Mouse (Mus musculus) brain, embryonic 14.5 days (tissue): Measurements from ENCODE around the gene Slc9b2. TPM values are rescaled to one million over a fixed set of nuclear protein-coding genes. Genes with fewer than 3 reads are reported as not detected.

Source experiments
- DNase-seq: peaks from one replicate; pipeline ENCODE4 v3.0.0-alpha.2; 2011; ENCODE audit warnings: low read depth
- CTCF ChIP-seq: fragments of 200-500 bp; IDR thresholded peaks from 2 replicates; pipeline ENCODE4 v1.5.1; 2012; ENCODE audit warnings: inconsistent platforms, mild to moderate bottlenecking, moderate library complexity, borderline replicate concordance; ENCODE audit not compliant: insufficient read depth, insufficient read length; ENCODE audit errors: extremely low read depth
- POLR2A ChIP-seq: fragments of 200-500 bp; IDR thresholded peaks from 2 replicates; pipeline ENCODE4 v1.6.1; 2012; ENCODE audit warnings: mild to moderate bottlenecking, inconsistent platforms, borderline replicate concordance; ENCODE audit not compliant: poor library complexity, insufficient read depth, insufficient read length, severe bottlenecking; ENCODE audit errors: extremely low read depth
- polyA plus RNA-seq: library from polyadenylated mRNA; depleted of rRNA; stranded (reverse); fragments of >200 nt; gene quantifications from 2 replicates; pipeline ENCODE4 v1.2.3, GENCODE M21; 2012; rRNA removed

The Slc9b2 gene
- 0.90 and 1.2 TPM in 2 replicates for polyA plus RNA-seq

DNA sequence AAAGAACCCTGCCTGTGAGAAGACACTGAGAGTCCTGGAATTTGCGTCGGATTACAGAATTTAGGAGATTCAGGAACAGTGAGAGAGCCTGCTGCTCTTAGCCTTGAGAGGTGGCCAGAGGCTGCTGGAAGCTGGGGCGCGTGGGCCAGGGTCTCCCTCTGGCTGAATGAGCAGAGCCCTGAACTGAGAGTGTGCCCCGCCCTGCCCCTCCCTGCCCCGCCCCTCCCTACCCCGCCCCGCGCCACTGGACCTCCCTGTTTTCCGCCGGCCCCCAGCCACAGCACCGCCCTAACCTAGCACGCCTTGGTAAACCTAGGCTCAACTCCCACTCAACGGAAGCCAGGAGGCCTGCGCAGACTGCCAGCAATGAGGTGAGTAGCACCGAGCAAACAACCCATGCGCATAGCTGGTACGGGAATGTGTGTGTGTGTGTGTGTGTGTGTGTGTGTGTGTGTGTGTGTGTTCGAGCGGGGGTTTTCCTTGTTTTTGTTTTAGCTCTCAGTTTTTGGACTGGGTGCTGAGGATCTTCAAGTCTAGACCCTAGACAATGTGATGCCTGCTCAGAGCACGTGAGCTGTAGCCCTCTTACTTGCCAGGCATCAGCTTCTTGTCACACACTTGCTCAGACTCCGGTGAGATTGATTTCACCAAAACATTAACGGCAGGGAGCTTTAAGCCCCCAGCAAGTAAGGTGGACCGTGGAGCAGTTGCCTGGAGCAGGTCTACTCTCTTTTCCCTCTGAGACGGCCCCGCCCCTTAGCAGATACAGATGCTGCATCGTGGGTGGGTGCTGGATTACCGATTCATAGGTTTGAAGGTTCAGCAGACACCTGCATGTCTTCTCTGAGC is at the start of gene Slc9b2:
Gene Slc9b2 (plus strand): TSS at position 290 of the 849 bp plus-strand sequence.
- peak; percentile 61 for DNase-seq
- no peak for TF ChIP-seq CTCF
- no peak for TF ChIP-seq POLR2A

DNA sequence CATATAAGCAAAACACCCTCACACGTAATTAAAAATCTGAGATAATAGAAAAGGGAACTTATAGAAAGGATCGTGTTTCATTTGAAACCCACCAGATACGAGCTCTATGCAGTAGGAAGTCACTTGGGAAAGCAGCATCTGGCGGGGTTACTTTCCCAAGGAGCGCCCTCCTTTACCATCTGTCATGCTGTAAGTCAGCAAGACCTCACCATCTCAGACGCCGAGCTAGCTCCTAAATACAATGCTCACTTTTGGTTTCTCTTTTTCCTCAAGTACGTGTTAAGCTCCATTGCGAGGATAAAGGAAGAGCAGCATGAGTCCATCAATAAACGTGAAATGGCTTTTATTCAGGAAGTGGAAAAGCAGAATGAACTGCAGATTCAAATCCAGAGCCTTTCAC is 48.6 kb upstream of the Slc9b2 start:
- no peak for DNase-seq
- TF ChIP-seq CTCF: no peak
- no peak for TF ChIP-seq POLR2A

DNA sequence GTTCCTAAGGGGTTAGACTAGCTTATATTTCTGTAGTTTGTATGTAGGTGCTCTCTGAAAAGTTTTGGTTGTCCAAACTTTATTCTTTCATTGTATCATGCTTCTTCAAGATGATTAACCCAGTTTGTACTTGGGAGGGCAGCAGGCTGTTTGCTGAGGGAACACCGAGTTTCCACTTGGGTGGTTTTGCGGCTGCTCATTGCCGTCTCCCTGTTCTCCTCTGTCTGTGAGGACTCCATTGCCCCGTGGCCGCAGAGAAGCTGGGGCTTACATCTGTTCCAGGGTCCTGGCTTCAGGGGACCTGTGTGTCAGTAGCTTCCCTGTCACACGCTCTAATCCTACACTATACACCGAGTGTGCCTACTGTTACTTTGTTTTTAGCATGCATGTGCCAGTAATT is 47.3 kb upstream of the Slc9b2 start:
- no peak for DNase-seq
- no peak for TF ChIP-seq CTCF
- no peak for TF ChIP-seq POLR2A

DNA sequence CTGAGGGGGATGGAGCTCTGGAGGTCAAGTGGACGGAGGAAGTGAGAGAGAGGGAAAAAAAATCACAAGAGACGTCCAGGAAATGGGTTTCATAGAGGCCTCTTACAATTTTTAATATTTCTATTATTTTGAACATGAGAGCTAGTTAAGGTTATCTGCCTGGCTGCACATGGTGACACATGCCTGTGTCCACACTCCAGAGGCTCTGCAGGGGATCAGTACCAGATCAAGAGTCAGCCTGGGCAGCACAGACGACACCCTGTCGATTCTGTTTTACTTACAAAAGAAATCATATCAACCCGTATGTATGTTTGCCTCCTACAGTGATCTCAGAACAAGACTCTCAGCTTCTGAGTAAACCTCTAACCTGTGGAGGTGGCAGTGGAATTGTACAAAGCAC is 38.9 kb upstream of the Slc9b2 start:
- no peak for TF ChIP-seq CTCF
- TF ChIP-seq POLR2A: no peak
- DNase-seq: no peak

- TF ChIP-seq POLR2A: no peak
- TF ChIP-seq CTCF: no peak
Observed at GRCm38 (mm10) chr3:135269391-135269990, 38.0 kb upstream of the Slc9b2 start.

GRCm38 (mm10) chr3:135272627-135273026 is 34.9 kb upstream of the Slc9b2 start:
- no peak for TF ChIP-seq CTCF
- no peak for TF ChIP-seq POLR2A
- peak; percentile 28 for DNase-seq

More at GRCm38 (mm10) chr3:135269391-135269990, 38.0 kb upstream of the Slc9b2 start:
- no peak for DNase-seq

DNA sequence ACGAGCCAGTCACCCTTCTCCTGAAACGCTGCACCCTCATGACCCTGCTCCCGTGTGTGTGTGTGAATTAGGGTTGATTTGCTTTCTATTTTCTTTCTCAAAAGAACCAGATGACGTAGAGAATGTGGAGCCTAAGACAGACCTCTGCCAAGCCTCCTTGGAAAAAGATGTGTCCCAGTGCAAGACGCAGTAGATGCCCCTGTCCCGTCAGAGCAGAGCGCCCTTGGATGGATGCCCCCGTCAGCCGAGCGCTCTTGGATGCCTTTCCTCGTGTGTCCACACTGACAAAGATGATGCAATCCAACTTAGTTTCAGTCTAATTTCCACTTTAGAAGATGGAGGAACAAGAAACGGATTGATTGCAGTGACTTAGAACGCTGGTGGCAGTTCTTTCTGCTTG is 34.5 kb upstream of the Slc9b2 start:
- DNase-seq: no peak
- TF ChIP-seq POLR2A (no peak), CTCF (no peak)

- no peak for DNase-seq
- TF ChIP-seq CTCF (no peak), POLR2A (no peak)
Observed at GRCm38 (mm10) chr3:135280160-135280559, 27.3 kb upstream of the Slc9b2 start.

GRCm38 (mm10) chr3:135280669-135281415 is 26.7 kb upstream of the Slc9b2 start, which contains the start of gene Bdh2:
TSS of gene Bdh2 (plus strand) at chr3:135281221.
- TF ChIP-seq CTCF (peak; percentile 86; the same call in 1 of the 2 replicates), POLR2A (no peak)
- peak; percentile 96 for DNase-seq

DNA sequence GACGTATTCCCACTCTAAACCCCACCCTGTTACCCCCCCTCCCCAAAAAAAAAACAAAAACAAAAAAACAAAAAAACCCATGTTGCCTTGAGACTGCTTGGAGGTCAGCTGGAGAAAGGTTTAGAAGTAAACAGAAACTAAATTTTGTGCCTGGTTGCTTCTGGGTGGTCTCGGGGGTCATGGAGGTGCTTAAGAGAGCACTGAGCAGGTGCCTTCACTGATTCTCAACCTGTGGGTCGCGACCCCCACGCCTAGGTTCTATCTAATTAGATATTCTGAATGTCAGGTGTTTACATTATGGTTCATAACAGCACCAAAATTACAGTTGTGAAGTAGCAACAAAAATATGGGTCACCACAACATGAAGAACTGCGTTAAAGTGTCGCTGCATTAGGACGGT is 25.8 kb upstream of the Slc9b2 start:
- DNase-seq: no peak
- no peak for TF ChIP-seq POLR2A
- no peak for TF ChIP-seq CTCF

- DNase-seq: no peak
Observed at GRCm38 (mm10) chr3:135285256-135285655, 22.2 kb upstream of the Slc9b2 start.

More at GRCm38 (mm10) chr3:135285256-135285655, 22.2 kb upstream of the Slc9b2 start:
- TF ChIP-seq POLR2A (no peak), CTCF (no peak)
